In genomic region chr17:15530141-15530540, GRCm38 (mm10) we compare ENCODE assay signal across 9 mouse cellular contexts. TPM values are rescaled to one million over a fixed set of nuclear protein-coding genes. Genes with fewer than 3 reads are reported as not detected.
DNase-seq lines count a peak whose midpoint lies in the region; ATAC-seq lines count a peak whose summit lies in the region.
"Had no signal": no experiment of that assay in that cellular context is flagged by ENCODE, and none has a peak within 500 bp of the region (broad histone marks: within the 10 kb centered on the region; RNA-seq: fewer than 3 reads in every experiment).

No protein-coding gene starts in this region.

- H3K27ac ChIP-seq in forebrain, embryonic 14.5 days (ENCODE audit: low read depth, low read length): no peak overlapping the region
- H3K27ac ChIP-seq in forebrain, embryonic 16.5 days (ENCODE audit: low read length): no peak overlapping the region
- H3K27ac ChIP-seq in intestine, embryonic 15.5 days: no peak overlapping the region
- H3K27ac ChIP-seq: macrophage had no signal

- intact Hi-C loops in left cerebral cortex, postnatal 10 days (cut with DNase I): no loop called here

- H3K4me3 ChIP-seq in forebrain, embryonic 14.5 days (ENCODE audit: low read depth, low read length): no peak overlapping the region
- H3K4me3 ChIP-seq in forebrain, embryonic 16.5 days (replicated peaks; ENCODE audit: low read length): no peak overlapping the region
- no peak overlapping the region for H3K4me3 ChIP-seq in intestine, embryonic 15.5 days (replicated peaks)

- no peak overlapping the region for H3K9ac ChIP-seq in forebrain, embryonic 14.5 days (ENCODE audit: low read length)
- no peak overlapping the region for H3K9ac ChIP-seq in forebrain, embryonic 16.5 days (replicated peaks; ENCODE audit: low read depth, low read length)
- H3K9ac ChIP-seq in intestine, embryonic 15.5 days: no peak overlapping the region

- WGBS in forebrain, embryonic 14.5 days: under 1% methylated on average over 5 of the region's 5 CpGs
- 4% methylated on average over 5 of the region's 5 CpGs for WGBS in forebrain, embryonic 16.5 days
- 19% methylated on average over 5 of the region's 5 CpGs for WGBS in intestine, embryonic 15.5 days

- H3K4me1 ChIP-seq in forebrain, embryonic 14.5 days (ENCODE audit: control insufficient read depth, insufficient read depth, low read length): peaks cover 5% of the 10 kb centered on the region; the same call in 1 of the 2 replicates
- H3K4me1 ChIP-seq in forebrain, embryonic 16.5 days (replicated peaks; ENCODE audit: control insufficient read depth, insufficient read depth, low read length): peaks cover 10% of the 10 kb centered on the region
- 0 out of 2 replicates have a peak, but pooled peaks cover 3% of the 10 kb centered on the region for H3K4me1 ChIP-seq in intestine, embryonic 15.5 days (replicated peaks)

- peaks cover 4% of the 10 kb centered on the region for H3K36me3 ChIP-seq in forebrain, embryonic 14.5 days (ENCODE audit: control insufficient read depth, insufficient read depth, low read length)
- no peaks in the 10 kb centered on the region for H3K36me3 ChIP-seq in forebrain, embryonic 16.5 days (ENCODE audit: control insufficient read depth, insufficient read depth)
- H3K36me3 ChIP-seq in intestine, embryonic 15.5 days: no peaks in the 10 kb centered on the region

- no peak overlapping the region for H3K4me2 ChIP-seq in forebrain, embryonic 14.5 days (ENCODE audit: low read length)
- no peak overlapping the region for H3K4me2 ChIP-seq in forebrain, embryonic 16.5 days (ENCODE audit: low read length)
- H3K4me2 ChIP-seq in intestine, embryonic 15.5 days (replicated peaks): no peak overlapping the region

- no peaks in the 10 kb centered on the region for H3K27me3 ChIP-seq in forebrain, embryonic 14.5 days (replicated peaks; ENCODE audit: control insufficient read depth, insufficient read depth, low read length)
- no peaks in the 10 kb centered on the region for H3K27me3 ChIP-seq in forebrain, embryonic 16.5 days (replicated peaks; ENCODE audit: control insufficient read depth, insufficient read depth, low read length)
- peaks cover 3% of the 10 kb centered on the region; the same call in 1 of the 2 replicates for H3K27me3 ChIP-seq in intestine, embryonic 15.5 days (replicated peaks)

- H3K9me3 ChIP-seq in forebrain, embryonic 14.5 days (replicated peaks; ENCODE audit: control insufficient read depth, low read length): no peaks in the 10 kb centered on the region
- H3K9me3 ChIP-seq in forebrain, embryonic 16.5 days (ENCODE audit: control insufficient read depth, low read length): no peaks in the 10 kb centered on the region
- no peaks in the 10 kb centered on the region for H3K9me3 ChIP-seq in intestine, embryonic 15.5 days

- DNase-seq in forebrain, embryonic 14.5 days (ENCODE audit: low spot score): peak; percentile 79
- DNase-seq in ovary, postnatal 36 days (ENCODE audit: low spot score): peak; percentile 6
- DNase-seq in ovary, postnatal 14 days (ENCODE audit: low spot score): no peak
- peak; percentile 22 to 48 for DNase-seq in cerebellum, postnatal 36 days
- peak; percentile 39 to 57 for DNase-seq in left cerebral cortex, postnatal 10 days (ENCODE audit: extremely low spot score in 1 of 2, low spot score in 2 of 2)
- DNase-seq in right cerebral cortex, postnatal 25 days: peak; percentile 28

- no peak; the same call in 1 of the 2 replicates for ATAC-seq in forebrain, embryonic 14.5 days
- ATAC-seq in forebrain, embryonic 16.5 days: no peak; the same call in 1 of the 2 replicates
- ATAC-seq in intestine, embryonic 15.5 days: no peak

RNA-seq across cellular contexts. Expression of gene Pdcd2, which starts 3.0 kb away (rescaled TPM):
- polyA plus RNA-seq in forebrain, embryonic 14.5 days (2014; fragmentation: Nextera tagmentation; extraction: Ambion mirVana): 64.4 and 68.5 TPM in 2 replicates
- polyA plus RNA-seq in forebrain, embryonic 16.5 days (2015; fragmentation: Nextera tagmentation; extraction: Ambion mirVana): 49.4 and 54.0 TPM in 2 replicates
- total RNA-seq in left cerebral cortex, postnatal 10 days (2021): 10 to 100 TPM; 15.0 to 17.5 TPM
- polyA plus RNA-seq in intestine, embryonic 15.5 days (2015; fragmentation: Nextera tagmentation; extraction: Ambion mirVana): 49.9 and 57.0 TPM in 2 replicates

RNA-seq across cellular contexts. Expression of gene Tbp, which starts 30.5 kb away (rescaled TPM):
- polyA plus RNA-seq in forebrain, embryonic 14.5 days (2014; fragmentation: Nextera tagmentation; extraction: Ambion mirVana): 77.2 and 82.5 TPM in 2 replicates
- polyA plus RNA-seq in forebrain, embryonic 16.5 days (2015; fragmentation: Nextera tagmentation; extraction: Ambion mirVana): 71.1 and 72.1 TPM in 2 replicates
- 10 to 100 TPM; 25.6 to 30.0 TPM for total RNA-seq in left cerebral cortex, postnatal 10 days (2021)
- 36.3 and 42.2 TPM in 2 replicates for polyA plus RNA-seq in intestine, embryonic 15.5 days (2015; fragmentation: Nextera tagmentation; extraction: Ambion mirVana)

RNA-seq across cellular contexts. Expression of gene Psmb1, which starts 30.6 kb away (rescaled TPM):
- polyA plus RNA-seq in forebrain, embryonic 14.5 days (2014; fragmentation: Nextera tagmentation; extraction: Ambion mirVana): 283 and 324 TPM in 2 replicates
- polyA plus RNA-seq in forebrain, embryonic 16.5 days (2015; fragmentation: Nextera tagmentation; extraction: Ambion mirVana): 231 and 234 TPM in 2 replicates
- 100 to 1,000 TPM; 133 to 148 TPM for total RNA-seq in left cerebral cortex, postnatal 10 days (2021)
- 258 and 264 TPM in 2 replicates for polyA plus RNA-seq in intestine, embryonic 15.5 days (2015; fragmentation: Nextera tagmentation; extraction: Ambion mirVana)

RNA-seq across cellular contexts. Expression of gene Prdm9, which starts 34.0 kb away (rescaled TPM):
- polyA plus RNA-seq in forebrain, embryonic 14.5 days (2014; fragmentation: Nextera tagmentation; extraction: Ambion mirVana): 0.77 TPM in 2 replicates
- polyA plus RNA-seq in forebrain, embryonic 16.5 days (2015; fragmentation: Nextera tagmentation; extraction: Ambion mirVana): 1.4 and 2.6 TPM in 2 replicates
- total RNA-seq in left cerebral cortex, postnatal 10 days (2021): 1 to 10 TPM; 1.2 to 2.2 TPM
- 1.2 and 2.2 TPM in 2 replicates for polyA plus RNA-seq in intestine, embryonic 15.5 days (2015; fragmentation: Nextera tagmentation; extraction: Ambion mirVana)
